Mouse (Mus musculus) embryonic facial prominence, embryonic 12.5 days (tissue): ENCODE measurements around the gene Olfr1444. TPM values are rescaled to one million over a fixed set of nuclear protein-coding genes. Genes with fewer than 3 reads are reported as not detected.

Experiments used
- ATAC-seq: fragments of 200-750 bp; cut with Nextera tagmentation; 2 replicates; pipeline ENCODE4 v1.8.0; 2017; ENCODE audit not compliant: insufficient number of reproducible peaks, insufficient read depth, low FRiP score, low TSS enrichment
- H3K27ac ChIP-seq: fragments of 300-500 bp; sonication (generic); 2 replicates; pipeline ENCODE4 v1.5.1; 2016; ENCODE audit warnings: mild to moderate bottlenecking
- H3K27me3 ChIP-seq: fragments of 300-500 bp; sonication (generic); 2 replicates; pipeline ENCODE4 v1.6.1; 2016; ENCODE audit warnings: mild to moderate bottlenecking, moderate library complexity
- H3K36me3 ChIP-seq: fragments of 300-500 bp; sonication (generic); 2 replicates; pipeline ENCODE4 v1.6.1; 2016; ENCODE audit warnings: mild to moderate bottlenecking
- H3K4me1 ChIP-seq: fragments of 300-500 bp; sonication (generic); 2 replicates; pipeline ENCODE4 v1.6.1; 2016
- H3K4me2 ChIP-seq: fragments of 300-500 bp; sonication (generic); replicated peaks from 2 replicates; pipeline ENCODE4 v1.6.1; 2016; ENCODE audit warnings: mild to moderate bottlenecking, moderate library complexity
- H3K4me3 ChIP-seq: fragments of 300-500 bp; sonication (generic); 2 replicates; pipeline ENCODE4 v1.5.1; 2016; ENCODE audit warnings: mild to moderate bottlenecking
- H3K9ac ChIP-seq: fragments of 300-500 bp; sonication (generic); 2 replicates; pipeline ENCODE4 v1.6.1; 2016; ENCODE audit warnings: mild to moderate bottlenecking, moderate library complexity
- H3K9me3 ChIP-seq: fragments of 300-500 bp; sonication (generic); 2 replicates; pipeline ENCODE4 v1.6.1; 2016; ENCODE audit warnings: mild to moderate bottlenecking, moderate library complexity
- WGBS: fragments of 180-500 bp; shearing (Covaris S2); methylation state at CpG from one replicate; pipeline ENCODE4 v1.1.7; 2016; 5-methylcytosine and 5-hydroxymethylcytosine counted together
- polyA plus RNA-seq: library from polyadenylated mRNA; unstranded; fragments of >200 nt; fragmentation: Nextera tagmentation; extraction: Ambion mirVana; gene quantifications from 2 replicates; pipeline ENCODE4 v1.2.1, GENCODE M21; 2016

Gene Olfr1444
- polyA plus RNA-seq, 1 experiment from 2014 or later: not detected

- no peaks in the 10 kb centered on the region for H3K4me1 ChIP-seq
- H3K9me3 ChIP-seq: no peaks in the 10 kb centered on the region
- H3K4me3 ChIP-seq: no peak within 1 kb of the TSS
- no peak within 1 kb of the TSS for H3K9ac ChIP-seq
- H3K36me3 ChIP-seq: no peaks in the 10 kb centered on the region
- ATAC-seq: no peak
- WGBS: 81% methylated on average over 1 of the region's 1 CpGs
- no peak within 1 kb of the TSS for H3K4me2 ChIP-seq
- H3K27me3 ChIP-seq: no peaks in the 10 kb centered on the region
- H3K27ac ChIP-seq: no peak within 1 kb of the TSS
These were observed 36.3 kb downstream of the Olfr1444 start, which contains the start of gene Olfr1446 for GRCm38 (mm10) chr19:12893424-12893823. TSS of gene Olfr1446 (minus strand) at chr19:12893524.

- Histone ChIP-seq H3K27ac (no peak within 1 kb of the TSS), H3K9ac (no peak within 1 kb of the TSS), H3K4me3 (no peak within 1 kb of the TSS), H3K9me3 (no peaks in the 10 kb centered on the region), H3K36me3 (no peaks in the 10 kb centered on the region), H3K27me3 (no peaks in the 10 kb centered on the region), H3K4me2 (no peak within 1 kb of the TSS), H3K4me1 (no peaks in the 10 kb centered on the region)
- 92% methylated on average over 1 of the region's 1 CpGs for WGBS
- no peak for ATAC-seq
These were observed 46.6 kb downstream of the Olfr1444 start, which contains the start of gene Olfr1447 for GRCm38 (mm10) chr19:12903643-12904042. TSS of gene Olfr1447 (minus strand) at chr19:12903743.

Other genes starting within 250 kb of the Olfr1444 start
- not detected in 2 replicates for gene Glyat, start 224.0 kb upstream of the Olfr1444 start, polyA plus RNA-seq
- not detected in 2 replicates for gene Olfr1442, start 186.8 kb upstream of the Olfr1444 start, polyA plus RNA-seq
- gene Olfr1443, start 179.2 kb upstream of the Olfr1444 start, polyA plus RNA-seq: not detected in 2 replicates
- not detected in 2 replicates for gene Keg1, start 161.5 kb upstream of the Olfr1444 start, polyA plus RNA-seq
- gene Cntf, start 91.7 kb upstream of the Olfr1444 start, polyA plus RNA-seq: 2.2 and 2.7 TPM in 2 replicates
- 17.0 and 18.5 TPM in 2 replicates for gene Zfp91, start 61.2 kb upstream of the Olfr1444 start, polyA plus RNA-seq
- 1.1 and 1.3 TPM in 2 replicates for gene Lpxn, start 61.1 kb upstream of the Olfr1444 start, polyA plus RNA-seq
- gene Gm5244, start 10.6 kb upstream of the Olfr1444 start, polyA plus RNA-seq: not detected in 2 replicates
- gene Olfr1445, start 26.6 kb downstream of the Olfr1444 start, polyA plus RNA-seq: not detected in 2 replicates
- gene Olfr1446, start 36.2 kb downstream of the Olfr1444 start, polyA plus RNA-seq: 0.32 TPM in 1 of 2 replicates, not detected in the other
- not detected in 2 replicates for gene Olfr1447, start 46.5 kb downstream of the Olfr1444 start, polyA plus RNA-seq
- gene Olfr1448, start 67.1 kb downstream of the Olfr1444 start, polyA plus RNA-seq: not detected in 2 replicates
- not detected in 2 replicates for gene Olfr1449, start 73.6 kb downstream of the Olfr1444 start, polyA plus RNA-seq
- gene Olfr1450, start 93.0 kb downstream of the Olfr1444 start, polyA plus RNA-seq: not detected in 2 replicates
- not detected in 2 replicates for gene Olfr1451, start 137.7 kb downstream of the Olfr1444 start, polyA plus RNA-seq
- gene Olfr1453, start 171.0 kb downstream of the Olfr1444 start, polyA plus RNA-seq: not detected in 2 replicates
- not detected in 2 replicates for gene Olfr1454, start 203.3 kb downstream of the Olfr1444 start, polyA plus RNA-seq
- not detected in 2 replicates for gene Olfr1457, start 240.6 kb downstream of the Olfr1444 start, polyA plus RNA-seq
- gene Olfr1458, start 249.5 kb downstream of the Olfr1444 start, polyA plus RNA-seq: not detected in 2 replicates